9 mouse cellular contexts compared by ENCODE assay signal in genomic region chr11:79094727-79095126, GRCm38 (mm10). TPM values are rescaled to one million over a fixed set of nuclear protein-coding genes. Genes with fewer than 3 reads are reported as not detected.
A peak's percentile ranks its signal among the peaks of the same experiment; 100 is the strongest.
DNase-seq lines count a peak whose midpoint lies in the region; ATAC-seq and TF ChIP-seq lines count a peak whose summit lies in the region.
"Had no signal": no experiment of that assay in that cellular context is flagged by ENCODE, and none has a peak within 500 bp of the region (broad histone marks: within the 10 kb centered on the region; RNA-seq: fewer than 3 reads in every experiment).

No protein-coding gene starts in this region.

- peaks cover 100% of the 10 kb centered on the region for H3K4me1 ChIP-seq in megakaryocyte, embryonic 14.5 days
- H3K4me1 ChIP-seq in hindbrain, postnatal 0 days (ENCODE audit: insufficient read depth, low read length), result peaks cover 18% of the 10 kb centered on the region; the same call in 1 of the 2 replicates
- 0 out of 2 replicates have a peak, but pooled peaks cover 5% of the 10 kb centered on the region for H3K4me1 ChIP-seq in liver, postnatal 0 days (ENCODE audit: insufficient read depth)
- peaks cover 48% of the 10 kb centered on the region for H3K4me1 ChIP-seq in stomach, embryonic 15.5 days

- no peak for TF ChIP-seq EP300 in liver, postnatal 0 days (IDR thresholded peaks at IDR 0.05; ENCODE audit: low read depth)

- H3K4me2 ChIP-seq in hindbrain, postnatal 0 days (ENCODE audit: low read depth, low read length), result no peak overlapping the region
- H3K4me2 ChIP-seq in liver, postnatal 0 days (ENCODE audit: low read depth, low read length), result no peak overlapping the region
- H3K4me2 ChIP-seq in stomach, embryonic 15.5 days, result peak overlapping the region; percentile 10; the same call in 1 of the 2 replicates

- 48% methylated on average over 5 of the region's 5 CpGs for WGBS in hindbrain, postnatal 0 days
- WGBS in liver, postnatal 0 days (ENCODE audit: insufficient replicate concordance), result 69% methylated on average over 5 of the region's 5 CpGs
- 25% methylated on average over 5 of the region's 5 CpGs for WGBS in stomach, embryonic 15.5 days

- H3K9me3 ChIP-seq in megakaryocyte, embryonic 14.5 days, result no peaks in the 10 kb centered on the region
- no peaks in the 10 kb centered on the region for H3K9me3 ChIP-seq in hindbrain, postnatal 0 days (ENCODE audit: low read length)
- no peaks in the 10 kb centered on the region for H3K9me3 ChIP-seq in liver, postnatal 0 days (ENCODE audit: low read length)
- H3K9me3 ChIP-seq in stomach, embryonic 15.5 days, result no peaks in the 10 kb centered on the region
- H3K9me3 ChIP-seq: G1E had no signal

- ATAC-seq in megakaryocyte, adult 5-6 weeks (ENCODE audit: poor library complexity, severe bottlenecking), result no peak
- ATAC-seq in hindbrain, postnatal 0 days, result no peak
- no peak for ATAC-seq in liver, postnatal 0 days
- peak; percentile 7; the same call in 1 of the 2 replicates for ATAC-seq in stomach, embryonic 15.5 days (ENCODE audit: insufficient read depth, low FRiP score, low read depth)

- peak overlapping the region; percentile 49; the same call in 1 of the 2 replicates for H3K27ac ChIP-seq in hindbrain, postnatal 0 days
- H3K27ac ChIP-seq in liver, postnatal 0 days (ENCODE audit: low read depth), result peak overlapping the region; percentile 69; the same call in 1 of the 2 replicates
- H3K27ac ChIP-seq in stomach, embryonic 15.5 days, result peak overlapping the region; percentile 90

- intact Hi-C loops in gastrocnemius, postnatal 14 days (cut with DNase I; ENCODE audit: low total_unique reads), result no loop called here

- H3K4me3 ChIP-seq in megakaryocyte, embryonic 14.5 days (replicated peaks), result peak overlapping the region; percentile 54
- H3K4me3 ChIP-seq in hindbrain, postnatal 0 days (ENCODE audit: low read length), result no peak overlapping the region
- H3K4me3 ChIP-seq in liver, postnatal 0 days (ENCODE audit: low read depth, low read length), result no peak overlapping the region
- no peak overlapping the region for H3K4me3 ChIP-seq in stomach, embryonic 15.5 days (replicated peaks)

- no peak for TF ChIP-seq CTCF in hindbrain, postnatal 0 days (IDR thresholded peaks at IDR 0.05; ENCODE audit: low read depth)
- no peak for TF ChIP-seq CTCF in liver, postnatal 0 days (IDR thresholded peaks at IDR 0.05; ENCODE audit: low read depth)

- peak; percentile 54 for DNase-seq in gastrocnemius, postnatal 14 days
- no peak for DNase-seq in hindbrain, postnatal 0 days (ENCODE audit: low spot score)
- DNase-seq in liver, postnatal 0 days, result no peak
- DNase-seq in cerebellum, adult 11-12 months, result no peak
- DNase-seq in cerebellum, adult 11 months, result no peak

- peaks cover 91% of the 10 kb centered on the region for H3K36me3 ChIP-seq in megakaryocyte, embryonic 14.5 days (replicated peaks; ENCODE audit: low read length)
- H3K36me3 ChIP-seq in hindbrain, postnatal 0 days (ENCODE audit: insufficient read depth, low read length), result no peaks in the 10 kb centered on the region
- H3K36me3 ChIP-seq in liver, postnatal 0 days (replicated peaks; ENCODE audit: insufficient read depth, low read length), result no peaks in the 10 kb centered on the region
- H3K36me3 ChIP-seq in stomach, embryonic 15.5 days, result no peaks in the 10 kb centered on the region
- H3K36me3 ChIP-seq: G1E had no signal

- H3K27me3 ChIP-seq in megakaryocyte, embryonic 14.5 days (replicated peaks), result no peaks in the 10 kb centered on the region
- no peaks in the 10 kb centered on the region for H3K27me3 ChIP-seq in hindbrain, postnatal 0 days (ENCODE audit: insufficient read depth, low read length)
- H3K27me3 ChIP-seq in liver, postnatal 0 days (ENCODE audit: insufficient read depth, low read length), result no peaks in the 10 kb centered on the region
- H3K27me3 ChIP-seq in stomach, embryonic 15.5 days (replicated peaks), result no peaks in the 10 kb centered on the region

- H3K9ac ChIP-seq in hindbrain, postnatal 0 days (replicated peaks; ENCODE audit: low read length), result no peak overlapping the region
- H3K9ac ChIP-seq in liver, postnatal 0 days (replicated peaks), result no peak overlapping the region
- no peak overlapping the region for H3K9ac ChIP-seq in stomach, embryonic 15.5 days

RNA-seq across cellular contexts. Expression of gene Ksr1, which starts 51.5 kb away (rescaled TPM):
- 46.5 and 208 TPM in 2 replicates for polyA plus RNA-seq in megakaryocyte, embryonic 14.5 days (2012; ENCODE audit: insufficient read depth, low replicate concordance)
- total RNA-seq in megakaryocyte, adult 5-6 weeks (2015), result 6.4 and 6.8 TPM in 2 replicates
- total RNA-seq in megakaryocyte, adult 5-6 weeks (2017), result 5.2 and 10.8 TPM in 2 replicates
- 10 to 100 TPM; 62.2 to 73.3 TPM for total RNA-seq in gastrocnemius, postnatal 14 days (2021)
- total RNA-seq in hindbrain, postnatal 0 days (2014; rRNA removed), result 48.0 and 51.3 TPM in 2 replicates
- 1.9 and 2.5 TPM in 2 replicates for polyA plus RNA-seq in hindbrain, postnatal 0 days (2015; fragmentation: Nextera tagmentation; extraction: Ambion mirVana)
- polyA plus RNA-seq in liver, postnatal 0 days (2015; fragmentation: Nextera tagmentation; extraction: Ambion mirVana), result 0.81 and 1.0 TPM in 2 replicates
- polyA plus RNA-seq in stomach, embryonic 15.5 days (2015; fragmentation: Nextera tagmentation; extraction: Ambion mirVana), result 2.8 and 3.2 TPM in 2 replicates

Comparison
In these comparisons a context has a peak if more than half of its experiments do, and no peak if none do; other contexts are left out.
1. RNA of gene Ksr1, which starts 51.5 kb away (polyA plus RNA-seq): 46.5 to 208 TPM in megakaryocyte, embryonic 14.5 days; 2.8 to 3.2 TPM in stomach, embryonic 15.5 days, 1.9 to 2.5 TPM in hindbrain, postnatal 0 days and 0.81 to 1.0 TPM in liver, postnatal 0 days; every median in the first group is over 10 times any median in the second.
2. Peak in every context shown above with its lines, with median percentiles within 50 percentile points of each other: H3K27ac ChIP-seq.